Mouse (Mus musculus) left cerebral cortex, postnatal 25 days (tissue): ENCODE measurements around the gene Gzmc. TPM values are rescaled to one million over a fixed set of nuclear protein-coding genes. Genes with fewer than 3 reads are reported as not detected.
"Not testable (repeated sequence)": the region's sequence is repeated elsewhere in the genome, so short reads cannot be mapped to it uniquely, and the experiment has no call there.

Source experiments
- DNase-seq, 2 experiments: peaks; one replicate each; pipeline ENCODE4 v3.0.0; 2022; ENCODE audit warnings: low spot score in 2 of 2, mixed read lengths in 1 of 2
- intact Hi-C: fragments of 180-260 bp; cut with DNase I; formaldehyde crosslinking; loops from one replicate; pipeline ENCODE4 v1.15.1; 2025
- total RNA-seq, 2 experiments: library from RNA; stranded (reverse); gene quantifications; 2 replicates each; pipeline ENCODE4 v1.2.3; 2021

The Gzmc gene
- total RNA-seq = not detected

- intact Hi-C loops = no loop called here
- DNase-seq = no peak
Measured at GRCm38 (mm10) chr14:56234556-56234955, at the start of gene Gzmc. TSS of gene Gzmc (minus strand) at chr14:56234656.

- intact Hi-C loops = no loop called here
- DNase-seq = no peak
Measured at GRCm38 (mm10) chr14:56283816-56284215, 49.4 kb upstream of the Gzmc start.

- intact Hi-C loops = no loop called here
Measured at GRCm38 (mm10) chr14:56281090-56281489, 46.6 kb upstream of the Gzmc start.

GRCm38 (mm10) chr14:56278691-56279090, 44.2 kb upstream of the Gzmc start:
- DNase-seq, intact Hi-C loops: not testable (repeated sequence)

More at GRCm38 (mm10) chr14:56281090-56281489, 46.6 kb upstream of the Gzmc start:
- DNase-seq = no peak

- intact Hi-C loops, DNase-seq: not testable (repeated sequence)
Measured at GRCm38 (mm10) chr14:56276096-56276495, 41.6 kb upstream of the Gzmc start.

- no peak for DNase-seq
- intact Hi-C loops = no loop called here
Measured at GRCm38 (mm10) chr14:56266109-56266508, 31.7 kb upstream of the Gzmc start.

- intact Hi-C loops = no loop called here
- DNase-seq = no peak
Measured at GRCm38 (mm10) chr14:56262153-56262552, 27.7 kb upstream of the Gzmc start, which contains the start of gene Gzmb. TSS of gene Gzmb (minus strand) at chr14:56262260.

- DNase-seq = no peak
- intact Hi-C loops = no loop called here
Measured at GRCm38 (mm10) chr14:56240409-56240808, 6.0 kb upstream of the Gzmc start.

- no peak for DNase-seq
- intact Hi-C loops = no loop called here
Measured at GRCm38 (mm10) chr14:56211317-56211716, 23.1 kb downstream of the Gzmc start, which contains the start of gene Gzmf. TSS of gene Gzmf (minus strand) at chr14:56211417.

- no peak for DNase-seq
- intact Hi-C loops = loop anchor here (10.0 kb wide), 1 partner anchor 99 kb away; no protein-coding TSS in a partner anchor
Measured at GRCm38 (mm10) chr14:56205613-56206012, 28.8 kb downstream of the Gzmc start.

GRCm38 (mm10) chr14:56205021-56205420, 29.4 kb downstream of the Gzmc start:
- not testable (repeated sequence) for DNase-seq

GRCm38 (mm10) chr14:56203975-56204374, 30.5 kb downstream of the Gzmc start:
- intact Hi-C loops = loop anchor here (10.0 kb wide), 1 partner anchor 101 kb away; no protein-coding TSS in a partner anchor
- peak; percentile 58 to 70 for DNase-seq

More at GRCm38 (mm10) chr14:56205021-56205420, 29.4 kb downstream of the Gzmc start:
- intact Hi-C loops = loop anchor here (10.0 kb wide), 1 partner anchor 100 kb away; no protein-coding TSS in a partner anchor

- no peak for DNase-seq
- intact Hi-C loops = no loop called here
Measured at GRCm38 (mm10) chr14:56186946-56187345, 47.5 kb downstream of the Gzmc start.

GRCm38 (mm10) chr14:56186521-56186920, 47.9 kb downstream of the Gzmc start:
- DNase-seq = no peak
- intact Hi-C loops = no loop called here

Other genes with a start within 250 kb of the Gzmc start
- gene Mcpt1, start 216.7 kb downstream of the Gzmc start, total RNA-seq = not detected
- gene Mcpt9, start 204.2 kb downstream of the Gzmc start, total RNA-seq = not detected
- gene Mcpt2, start 192.6 kb downstream of the Gzmc start, total RNA-seq = not detected
- gene Mcpt4, start 172.3 kb downstream of the Gzmc start, total RNA-seq = not detected
- not detected for gene Mcpt8, start 149.4 kb downstream of the Gzmc start, total RNA-seq
- not detected for gene Ctsg, start 132.1 kb downstream of the Gzmc start, total RNA-seq
- gene Gzme, start 114.0 kb downstream of the Gzmc start, total RNA-seq = not detected
- not detected for gene Gzmd, start 102.0 kb downstream of the Gzmc start, total RNA-seq
- not detected for gene Gzmg, start 75.1 kb downstream of the Gzmc start, total RNA-seq
- not detected for gene Gzmn, start 60.1 kb downstream of the Gzmc start, total RNA-seq
- gene Gzmf, start 23.2 kb downstream of the Gzmc start, total RNA-seq = not detected
- not detected for gene Gzmb, start 27.6 kb upstream of the Gzmc start, total RNA-seq
- gene Atp12a, start 130.4 kb upstream of the Gzmc start, total RNA-seq = under 1 TPM in 1 of 2 experiments, not detected in 1; 0.23 TPM
- under 1 TPM; 0.44 to 0.85 TPM for gene Rnf17, start 167.9 kb upstream of the Gzmc start, total RNA-seq